Mouse (Mus musculus) neural tube, embryonic 14.5 days (tissue): ENCODE results near the gene Smad9. TPM values are rescaled to one million over a fixed set of nuclear protein-coding genes. Genes with fewer than 3 reads are reported as not detected.

Source experiments
- ATAC-seq: fragments of 200-750 bp; cut with Nextera tagmentation; 2 replicates; pipeline ENCODE4 v1.8.0; 2017; ENCODE audit warnings: low read depth, mild to moderate bottlenecking, moderate TSS enrichment, moderate library complexity
- H3K27ac ChIP-seq: fragments of 300-500 bp; sonication (generic); 2 replicates; pipeline ENCODE4 v1.5.1; 2014; ENCODE audit warnings: low read depth, mild to moderate bottlenecking, control low read depth, low read length, moderate library complexity, mixed read lengths
- H3K27me3 ChIP-seq: fragments of 300-500 bp; sonication (generic); 2 replicates; pipeline ENCODE4 v1.6.1; 2014; ENCODE audit warnings: low read length; ENCODE audit not compliant: control insufficient read depth, insufficient read depth
- H3K36me3 ChIP-seq: fragments of 300-500 bp; sonication (generic); 2 replicates; pipeline ENCODE4 v1.6.1; 2014; ENCODE audit warnings: low read length, mixed read lengths; ENCODE audit not compliant: control insufficient read depth, insufficient read depth
- H3K4me1 ChIP-seq: fragments of 300-500 bp; sonication (generic); 2 replicates; pipeline ENCODE4 v1.6.1; 2014; ENCODE audit warnings: low read length; ENCODE audit not compliant: control insufficient read depth, insufficient read depth
- H3K4me2 ChIP-seq: fragments of 300-500 bp; sonication (generic); 2 replicates; pipeline ENCODE4 v1.6.1; 2014; ENCODE audit warnings: mild to moderate bottlenecking, low read depth, low read length, control low read depth
- H3K4me3 ChIP-seq: fragments of 300-500 bp; sonication (generic); 2 replicates; pipeline ENCODE4 v1.5.1; 2014; ENCODE audit warnings: low read depth, low read length, control low read depth, mixed read lengths
- H3K9ac ChIP-seq: fragments of 300-500 bp; sonication (generic); replicated peaks from 2 replicates; pipeline ENCODE4 v1.6.1; 2014; ENCODE audit warnings: low read depth, mild to moderate bottlenecking, control low read depth, low read length, mixed read lengths
- H3K9me3 ChIP-seq: fragments of 300-500 bp; sonication (generic); 2 replicates; pipeline ENCODE4 v1.6.1; 2016; ENCODE audit warnings: low read length; ENCODE audit not compliant: control insufficient read depth
- WGBS: fragments of 180-500 bp; shearing (Covaris S2); extraction: QIAGEN DNeasy Blood & Tissue Kit; methylation state at CpG from one replicate; pipeline ENCODE4 v1.1.7; 2014; 5-methylcytosine and 5-hydroxymethylcytosine counted together
- polyA plus RNA-seq: library from polyadenylated mRNA; unstranded; fragments of >200 nt; fragmentation: Nextera tagmentation; extraction: Ambion mirVana; gene quantifications from 2 replicates; pipeline ENCODE4 v1.2.1, GENCODE M21; 2014

Gene Smad9
- polyA plus RNA-seq, 1 experiment from 2014 or later, result 1.2 TPM

DNA sequence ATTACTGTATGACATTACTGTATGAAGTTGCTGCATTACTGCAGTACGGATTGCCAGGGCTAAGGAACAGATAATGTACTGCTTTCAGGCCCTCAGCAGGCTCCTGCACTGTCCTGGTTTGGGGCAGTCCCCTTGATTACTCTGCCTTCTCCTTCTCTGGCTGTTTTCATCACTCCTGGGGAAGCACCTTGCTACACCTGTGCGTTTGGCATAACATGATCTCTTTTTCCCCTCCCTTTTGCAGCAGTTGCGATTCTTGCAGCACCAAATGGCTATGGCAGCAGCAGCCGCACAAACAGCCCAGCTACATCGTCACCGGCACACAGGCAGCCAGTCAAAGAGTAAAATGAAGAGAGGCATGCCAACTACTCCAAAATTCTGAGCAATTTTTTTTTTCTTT is 27.3 kb upstream of the Smad9 start:
- no peak overlapping the region for H3K9ac ChIP-seq
- peaks cover 35% of the 10 kb centered on the region for H3K36me3 ChIP-seq
- ATAC-seq, result no peak
- no peaks in the 10 kb centered on the region for H3K9me3 ChIP-seq
- H3K4me2 ChIP-seq, result no peak overlapping the region
- H3K27ac ChIP-seq, result no peak overlapping the region
- no peaks in the 10 kb centered on the region for H3K27me3 ChIP-seq
- 93% methylated on average over 6 of the region's 6 CpGs for WGBS
- no peaks in the 10 kb centered on the region for H3K4me1 ChIP-seq
- H3K4me3 ChIP-seq, result no peak overlapping the region

DNA sequence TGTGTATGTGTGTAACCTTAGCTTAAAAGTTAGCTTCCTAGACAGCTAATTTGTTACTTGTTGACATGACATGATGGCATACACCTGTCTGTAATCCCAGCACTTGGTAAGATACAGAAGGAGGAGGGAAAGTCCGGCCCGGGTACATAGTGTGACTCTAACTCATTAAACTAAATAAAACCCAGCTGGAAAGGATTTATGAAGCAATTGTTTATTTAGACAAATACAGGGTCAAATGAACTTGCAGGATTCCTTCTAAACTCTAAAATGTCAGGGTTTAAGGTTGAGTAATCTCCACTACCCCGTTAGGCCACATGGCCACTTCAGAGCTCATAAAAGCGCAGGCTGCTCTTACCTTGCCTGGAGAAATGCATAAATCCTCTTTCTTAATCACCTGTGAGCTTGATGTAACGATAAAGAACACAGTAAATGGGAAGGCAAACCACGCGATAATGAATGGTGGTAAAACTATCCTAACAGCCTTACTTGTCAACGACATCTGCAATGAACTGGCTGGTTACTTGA is 23.7 kb upstream of the Smad9 start:
- H3K36me3 ChIP-seq, result peaks cover 33% of the 10 kb centered on the region
- no peak overlapping the region for H3K27ac ChIP-seq
- ATAC-seq, result no peak
- H3K9me3 ChIP-seq, result no peaks in the 10 kb centered on the region
- no peak overlapping the region for H3K4me3 ChIP-seq
- peaks cover 8% of the 10 kb centered on the region; the same call in 1 of the 2 replicates for H3K4me1 ChIP-seq
- no peaks in the 10 kb centered on the region for H3K27me3 ChIP-seq
- WGBS, result 85% methylated on average over 8 of the region's 8 CpGs
- H3K9ac ChIP-seq, result no peak overlapping the region
- H3K4me2 ChIP-seq, result no peak overlapping the region

DNA sequence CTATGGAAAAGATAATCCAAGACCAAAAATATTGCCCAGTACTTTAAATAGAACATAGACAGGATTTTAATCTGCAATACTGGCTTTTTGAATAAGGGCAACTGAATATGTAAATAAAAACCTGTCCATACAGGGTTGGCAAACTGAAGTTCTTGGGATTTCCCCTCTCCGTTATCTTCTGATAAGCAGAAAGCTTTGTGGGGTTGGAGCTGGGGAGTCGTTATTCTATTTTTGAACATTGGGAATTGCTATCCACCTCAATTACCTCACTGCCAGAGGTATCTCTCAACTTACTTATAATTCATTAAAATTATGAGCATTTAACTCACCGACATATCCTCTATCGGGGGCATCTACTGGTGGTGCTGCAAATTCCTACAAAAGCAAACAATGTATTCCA is 23.0 kb upstream of the Smad9 start:
- Histone ChIP-seq H3K36me3 (peaks cover 27% of the 10 kb centered on the region), H3K4me2 (no peak overlapping the region), H3K9ac (no peak overlapping the region), H3K4me1 (peaks cover 8% of the 10 kb centered on the region; the same call in 1 of the 2 replicates), H3K27me3 (no peaks in the 10 kb centered on the region), H3K9me3 (no peaks in the 10 kb centered on the region), H3K4me3 (no peak overlapping the region), H3K27ac (no peak overlapping the region)
- ATAC-seq, result no peak
- 97% methylated on average over 4 of the region's 4 CpGs for WGBS

DNA sequence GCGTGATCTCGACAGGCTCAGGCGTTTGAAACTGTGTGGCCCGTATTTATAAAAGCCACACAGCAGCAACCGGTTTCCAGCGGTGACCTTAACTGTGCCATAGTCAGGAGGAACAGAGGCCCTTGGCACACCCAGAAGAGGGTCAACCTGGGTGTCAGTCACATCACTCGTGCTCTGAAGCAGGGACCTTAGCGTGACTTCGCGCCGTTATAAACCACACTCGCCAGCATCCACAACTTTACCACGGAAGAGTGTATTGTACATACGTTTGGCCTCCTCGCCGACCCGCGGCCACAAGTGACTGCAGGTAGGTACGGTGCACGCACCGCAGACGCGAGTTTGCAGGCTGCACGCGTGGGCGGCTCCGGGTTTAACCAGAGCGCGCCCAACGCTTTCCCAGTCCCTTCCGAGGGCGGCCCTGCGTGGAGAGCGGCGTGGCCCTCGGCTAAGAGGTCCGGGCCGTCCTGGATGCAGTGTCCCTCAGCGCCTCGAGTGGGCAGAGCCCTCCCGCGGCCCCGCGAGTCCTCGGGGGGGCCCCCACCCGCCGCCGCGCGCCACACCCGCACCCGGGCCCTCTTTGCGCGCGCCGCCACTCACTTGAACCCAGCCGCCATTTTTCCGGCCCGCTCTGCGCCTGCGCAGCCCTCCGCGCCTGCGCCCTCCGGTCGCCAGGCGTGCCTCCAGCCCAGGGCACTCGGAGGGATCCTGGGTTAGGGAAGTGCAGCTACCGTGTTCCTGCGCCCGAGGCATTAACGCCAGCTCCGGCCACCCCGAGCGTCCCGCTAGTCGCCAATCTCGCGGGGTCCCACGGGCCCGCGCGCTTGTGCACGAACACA is 20.8 kb upstream of the Smad9 start:
- ATAC-seq, result peak; percentile 95
- whole genome bisulfite sequencing, result under 1% methylated on average over 60 of the region's 84 CpGs
- H3K27ac ChIP-seq, result peak overlapping the region; percentile 94

DNA sequence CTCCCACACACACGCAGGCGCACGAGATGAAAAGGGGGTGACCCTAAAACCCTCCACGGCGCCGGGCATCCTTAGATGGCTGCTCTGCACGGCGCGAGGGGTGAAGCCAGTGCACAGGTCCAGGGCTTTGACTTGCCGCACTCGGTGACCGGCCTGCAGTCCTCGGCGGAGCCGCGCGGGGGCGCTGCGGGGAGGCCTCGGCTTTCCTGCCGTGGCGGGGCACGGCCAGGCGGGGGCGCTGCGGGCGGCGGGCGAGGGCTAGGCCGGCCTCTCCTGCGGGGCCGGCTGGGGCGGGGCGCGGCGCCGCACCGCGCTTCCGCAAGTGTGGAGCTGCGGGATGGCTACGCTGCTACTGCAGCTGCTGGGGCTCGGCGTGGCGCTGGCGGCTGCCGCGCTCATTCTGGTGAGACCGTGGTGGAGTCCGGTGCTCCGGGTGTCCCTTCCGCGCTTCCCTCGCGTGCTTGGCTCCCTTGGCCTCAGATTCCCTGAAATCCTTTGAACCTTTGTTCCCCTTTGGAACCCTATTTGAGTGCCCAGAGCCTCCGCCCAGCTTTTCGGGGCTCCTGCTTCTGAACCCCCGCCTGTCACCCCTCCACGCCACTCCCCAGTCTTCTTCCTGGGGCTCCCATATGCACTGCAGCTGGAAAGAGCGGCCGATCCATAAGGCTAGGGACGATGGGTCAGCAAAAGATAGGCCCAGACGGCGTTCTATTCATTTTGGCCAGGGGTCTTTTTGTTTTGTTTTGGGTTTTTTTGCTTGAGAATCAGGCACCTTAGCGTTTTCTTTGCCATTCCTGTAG is 19.9 kb upstream of the Smad9 start, which contains the start of the genes Exosc8 and Alg5:
Exosc8 (minus strand) TSS at position 147 of the 800 bp plus-strand sequence.
Alg5 (plus strand) TSS at position 293 of the 800 bp plus-strand sequence.
- peak within 1 kb of the TSS; percentile 72 for H3K9ac ChIP-seq
- WGBS, result under 1% methylated on average over 50 of the region's 65 CpGs
- peak within 1 kb of the TSS; percentile 76 for H3K4me3 ChIP-seq
- peak within 1 kb of the TSS; percentile 94 for H3K27ac ChIP-seq
- no peaks in the 10 kb centered on the region for H3K9me3 ChIP-seq
- H3K27me3 ChIP-seq, result no peaks in the 10 kb centered on the region
- ATAC-seq, result peak; percentile 96
- no peaks in the 10 kb centered on the region for H3K36me3 ChIP-seq
- H3K4me2 ChIP-seq, result peak within 1 kb of the TSS; percentile 75
- H3K4me1 ChIP-seq, result peaks cover 8% of the 10 kb centered on the region; the same call in 1 of the 2 replicates

More for the DNA sequence above, 20.8 kb upstream of the Smad9 start:
- H3K36me3 ChIP-seq, result peaks cover 7% of the 10 kb centered on the region; the same call in 1 of the 2 replicates
- no peaks in the 10 kb centered on the region for H3K9me3 ChIP-seq
- H3K27me3 ChIP-seq, result no peaks in the 10 kb centered on the region
- H3K4me2 ChIP-seq, result peak overlapping the region; percentile 75
- H3K4me1 ChIP-seq, result peaks cover 8% of the 10 kb centered on the region; the same call in 1 of the 2 replicates
- H3K9ac ChIP-seq, result peak overlapping the region; percentile 72
- H3K4me3 ChIP-seq, result peak overlapping the region; percentile 76

DNA sequence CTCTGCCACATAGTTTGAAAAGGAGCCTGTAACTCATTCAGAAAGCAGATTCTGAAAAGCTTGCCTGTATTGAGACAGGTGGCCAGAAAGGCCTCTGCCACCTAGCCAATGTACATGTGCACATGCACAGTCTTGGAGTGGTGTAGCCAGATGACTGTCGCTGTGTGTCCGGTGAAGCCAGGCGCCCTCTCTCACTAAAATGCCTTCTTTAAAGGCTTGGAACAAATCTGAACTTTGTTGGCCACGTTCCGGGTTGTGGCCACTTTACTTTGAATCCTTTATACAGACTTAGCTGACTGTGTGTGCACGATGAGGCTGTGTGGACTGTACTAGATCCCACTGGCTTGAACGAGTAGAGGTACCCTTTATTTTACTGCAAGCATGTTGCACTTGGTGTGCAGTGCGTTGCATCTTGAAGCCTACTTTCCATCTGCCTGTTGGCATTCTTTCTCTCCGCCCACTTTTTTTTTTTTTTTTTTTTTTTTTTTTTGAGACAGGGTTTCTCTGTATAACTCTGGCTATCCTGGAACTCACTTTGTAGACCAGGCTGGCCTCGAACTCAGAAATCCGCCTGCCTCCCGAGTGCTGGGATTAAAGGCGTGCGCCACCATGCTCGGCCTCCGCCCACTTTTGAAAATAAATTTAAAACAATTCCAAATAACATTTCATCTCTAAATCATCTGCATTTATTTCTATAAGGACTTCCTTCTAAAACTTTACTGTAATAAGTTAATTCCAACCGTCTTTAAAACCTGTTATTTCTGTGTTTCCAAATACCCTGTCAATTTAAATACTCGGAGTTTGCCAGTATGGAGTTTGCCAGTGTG is 19.1 kb upstream of the Smad9 start:
- Histone ChIP-seq H3K9me3 (no peaks in the 10 kb centered on the region), H3K4me3 (peak overlapping the region; percentile 76), H3K36me3 (peaks cover 2% of the 10 kb centered on the region), H3K4me1 (peaks cover 8% of the 10 kb centered on the region; the same call in 1 of the 2 replicates), H3K27ac (peak overlapping the region; percentile 94), H3K9ac (peak overlapping the region; percentile 72), H3K27me3 (no peaks in the 10 kb centered on the region), H3K4me2 (peak overlapping the region; percentile 75)
- WGBS, result 60% methylated on average over 18 of the region's 18 CpGs
- no peak for ATAC-seq

DNA sequence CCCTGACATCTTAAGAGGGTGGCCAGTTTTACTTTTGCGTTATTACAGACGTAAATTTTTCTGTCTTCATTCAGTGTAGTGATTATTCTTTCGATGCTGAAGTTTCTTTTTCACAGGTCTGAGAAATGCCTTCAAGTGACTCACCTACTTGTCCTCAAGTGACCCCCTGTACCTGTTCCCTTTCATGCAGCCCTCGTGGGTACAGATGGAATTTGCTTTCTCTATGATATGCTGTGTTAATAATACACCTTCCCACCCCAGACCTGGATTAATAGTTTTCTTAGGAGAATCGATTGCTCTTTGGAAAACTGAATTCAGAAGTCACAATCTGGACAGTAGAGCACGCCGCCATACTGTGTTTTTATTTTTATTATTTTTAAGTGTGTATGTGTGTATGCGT is 18.1 kb upstream of the Smad9 start:
- WGBS, result 96% methylated on average over 8 of the region's 8 CpGs
- peaks cover 11% of the 10 kb centered on the region for H3K36me3 ChIP-seq
- H3K4me2 ChIP-seq, result no peak overlapping the region

DNA sequence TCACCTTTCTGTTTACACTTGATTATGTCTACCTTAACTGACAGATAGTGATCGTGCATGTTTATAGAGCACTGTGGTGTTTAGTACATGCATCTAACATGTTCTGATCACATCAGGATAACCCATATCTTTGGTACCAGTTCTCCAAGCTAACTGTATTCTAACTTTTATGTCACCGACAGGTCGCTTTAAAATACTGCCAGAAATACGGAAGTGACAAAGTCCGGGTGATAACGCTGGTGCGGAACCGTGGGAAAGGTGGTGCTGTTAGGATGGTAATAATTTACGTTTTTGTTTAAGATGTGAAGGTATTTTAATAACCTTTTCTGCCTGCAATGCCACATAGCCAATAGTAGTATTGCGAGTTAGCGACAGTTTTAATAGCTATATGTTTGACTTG is 13.4 kb upstream of the Smad9 start:
- Histone ChIP-seq H3K27ac (no peak overlapping the region), H3K36me3 (peaks cover 52% of the 10 kb centered on the region), H3K9me3 (no peaks in the 10 kb centered on the region), H3K4me3 (no peak overlapping the region), H3K4me1 (no peaks in the 10 kb centered on the region), H3K27me3 (no peaks in the 10 kb centered on the region), H3K4me2 (no peak overlapping the region), H3K9ac (no peak overlapping the region)
- ATAC-seq, result no peak
- WGBS, result 98% methylated on average over 11 of the region's 11 CpGs

More for the DNA sequence above, 18.1 kb upstream of the Smad9 start:
- Histone ChIP-seq H3K27ac (no peak overlapping the region), H3K9me3 (no peaks in the 10 kb centered on the region), H3K4me3 (no peak overlapping the region), H3K9ac (no peak overlapping the region), H3K27me3 (no peaks in the 10 kb centered on the region), H3K4me1 (peaks cover 8% of the 10 kb centered on the region; the same call in 1 of the 2 replicates)
- ATAC-seq, result no peak
